Mouse (Mus musculus) CH12.LX (cell line): Measurements from ENCODE around the gene Crbn. TPM values are rescaled to one million over a fixed set of nuclear protein-coding genes. Genes with fewer than 3 reads are reported as not detected.

Source experiments
- DNase-seq: peaks from one replicate; pipeline ENCODE4 v3.0.0-alpha.2; 2013; ENCODE audit errors: extremely low read depth
- H3K27ac ChIP-seq: 2 replicates; pipeline ENCODE4 v1.5.1; 2012; ENCODE audit warnings: low read depth, mild to moderate bottlenecking, control low read depth, moderate library complexity; ENCODE audit not compliant: insufficient read depth
- H3K27me3 ChIP-seq: replicated peaks from 2 replicates; pipeline ENCODE3; 2012; ENCODE audit warnings: inconsistent platforms
- H3K36me3 ChIP-seq, 2 experiments: replicated peaks in 1 of 2; 2 replicates each; pipeline versions ENCODE3 to v1.6.1; 2012; ENCODE audit warnings: inconsistent platforms in 1 of 2, low read length in 1 of 2, mild to moderate bottlenecking in 1 of 2, mixed read lengths in 1 of 2, moderate library complexity in 1 of 2; ENCODE audit not compliant: control insufficient read depth in 1 of 2, insufficient read depth in 1 of 2
- H3K4me1 ChIP-seq, 2 experiments: 2 replicates each; pipeline ENCODE4 v1.6.1; 2012; ENCODE audit warnings: inconsistent platforms in 1 of 2, moderate library complexity in 1 of 2; ENCODE audit not compliant: insufficient read depth in 2 of 2, control insufficient read depth in 1 of 2
- H3K4me2 ChIP-seq: 2 replicates; pipeline ENCODE4 v1.6.1; 2012; ENCODE audit warnings: low read depth, mild to moderate bottlenecking, control low read depth; ENCODE audit not compliant: poor library complexity, insufficient read depth, severe bottlenecking
- H3K4me3 ChIP-seq, 3 experiments: fragments of 150-350 bp in 1 of 3; sonication (generic) in 1 of 3; replicated peaks in 1 of 3; 2 replicates each; pipeline versions ENCODE3 to v1.5.1; 2011 to 2012; ENCODE audit warnings: low read depth in 2 of 3, low read length in 2 of 3, mild to moderate bottlenecking in 2 of 3, moderate library complexity in 2 of 3, control low read depth in 1 of 3, improper control_type of control experiment in 1 of 3, inconsistent platforms in 1 of 3, mixed read lengths in 1 of 3; ENCODE audit not compliant: poor library complexity in 1 of 3
- H3K79me2 ChIP-seq: replicated peaks from 2 replicates; pipeline ENCODE4 v1.6.1; 2012; ENCODE audit warnings: mild to moderate bottlenecking, moderate library complexity; ENCODE audit not compliant: control insufficient read depth, poor library complexity, insufficient read depth, severe bottlenecking; ENCODE audit errors: extremely low read depth
- H3K9ac ChIP-seq: 2 replicates; pipeline ENCODE4 v1.6.1; 2012; ENCODE audit warnings: low read depth, mild to moderate bottlenecking, control low read depth, moderate library complexity; ENCODE audit not compliant: insufficient read depth
- H3K9me3 ChIP-seq: replicated peaks from 2 replicates; pipeline ENCODE3; 2012; ENCODE audit warnings: low read length, inconsistent platforms, mixed read lengths
- BHLHE40 ChIP-seq: IDR thresholded peaks from 2 replicates; pipeline ENCODE4 v1.6.1; 2011; ENCODE audit warnings: mild to moderate bottlenecking, low read depth, low read length, improper control_type of control experiment
- CHD1 ChIP-seq: IDR thresholded peaks from 2 replicates; pipeline ENCODE4 v1.6.1; 2012; ENCODE audit warnings: low read depth, low read length, improper control_type of control experiment, inconsistent platforms
- CHD2 ChIP-seq: IDR thresholded peaks from 2 replicates; pipeline ENCODE4 v1.6.1; 2011; ENCODE audit warnings: low read length, improper control_type of control experiment
- CTCF ChIP-seq, 2 experiments: IDR thresholded peaks in 1 of 2; conservative IDR thresholded peaks in 1 of 2; 2 replicates each; pipeline ENCODE4 v1.5.1; 2011 to 2012; ENCODE audit warnings: low read depth in 2 of 2, low read length in 2 of 2, improper control_type of control experiment in 1 of 2, inconsistent platforms in 1 of 2, mild to moderate bottlenecking in 1 of 2, moderate library complexity in 1 of 2
- E2F4 ChIP-seq: IDR thresholded peaks from 2 replicates; pipeline ENCODE4 v1.6.1; 2011; ENCODE audit warnings: low read depth, low read length, improper control_type of control experiment; ENCODE audit not compliant: insufficient replicate concordance
- ELF1 ChIP-seq: IDR thresholded peaks from 2 replicates; pipeline ENCODE4 v1.6.1; 2014; ENCODE audit warnings: low read depth, mild to moderate bottlenecking, inconsistent platforms, low read length, improper control_type of control experiment
- EP300 ChIP-seq: IDR thresholded peaks from 2 replicates; pipeline ENCODE4 v1.6.1; 2011; ENCODE audit warnings: low read length, improper control_type of control experiment
- ETS1 ChIP-seq: conservative IDR thresholded peaks from 2 replicates; pipeline ENCODE4 v1.6.1; 2012; ENCODE audit warnings: low read depth, mild to moderate bottlenecking, inconsistent platforms, low read length, improper control_type of control experiment, moderate library complexity
- GABPA ChIP-seq: IDR thresholded peaks from 2 replicates; pipeline ENCODE4 v1.6.1; 2012; ENCODE audit warnings: low read depth, low read length, improper control_type of control experiment, inconsistent platforms; ENCODE audit not compliant: insufficient replicate concordance
- HCFC1 ChIP-seq: IDR thresholded peaks from 2 replicates; pipeline ENCODE4 v1.6.1; 2012; ENCODE audit warnings: low read depth, mild to moderate bottlenecking, inconsistent platforms, low read length, improper control_type of control experiment
- IRF4 ChIP-seq: IDR thresholded peaks from 2 replicates; pipeline ENCODE4 v1.6.1; 2014; ENCODE audit warnings: low read depth, mild to moderate bottlenecking, inconsistent platforms, low read length, improper control_type of control experiment
- JUN ChIP-seq: IDR thresholded peaks from 2 replicates; pipeline ENCODE4 v1.6.1; 2011; ENCODE audit warnings: low read depth, mild to moderate bottlenecking, low read length, improper control_type of control experiment, moderate library complexity; ENCODE audit not compliant: insufficient read depth
- JUND ChIP-seq: conservative IDR thresholded peaks from 2 replicates; pipeline ENCODE4 v1.6.1; 2011; ENCODE audit warnings: low read depth, low read length, improper control_type of control experiment
- KAT2A ChIP-seq: IDR thresholded peaks from 2 replicates; pipeline ENCODE4 v1.6.1; 2012; ENCODE audit warnings: low read length, improper control_type of control experiment, inconsistent platforms; ENCODE audit not compliant: insufficient replicate concordance
- MAFK ChIP-seq: IDR thresholded peaks from 2 replicates; pipeline ENCODE4 v1.6.1; 2011; ENCODE audit warnings: low read length, improper control_type of control experiment; ENCODE audit not compliant: insufficient replicate concordance
- MAX ChIP-seq: IDR thresholded peaks from 2 replicates; pipeline ENCODE4 v1.6.1; 2011; ENCODE audit warnings: low read length, improper control_type of control experiment
- MAZ ChIP-seq: IDR thresholded peaks from 2 replicates; pipeline ENCODE4 v1.6.1; 2012; ENCODE audit warnings: low read depth, mild to moderate bottlenecking, inconsistent platforms, low read length, improper control_type of control experiment, moderate library complexity
- MEF2A ChIP-seq: IDR thresholded peaks from 2 replicates; pipeline ENCODE4 v1.6.1; 2014; ENCODE audit warnings: low read depth, mild to moderate bottlenecking, inconsistent platforms, low read length, improper control_type of control experiment, borderline replicate concordance
- MXI1 ChIP-seq: IDR thresholded peaks from 2 replicates; pipeline ENCODE4 v1.6.1; 2011; ENCODE audit warnings: mild to moderate bottlenecking, low read depth, low read length, improper control_type of control experiment
- MYC ChIP-seq: IDR thresholded peaks from 2 replicates; pipeline ENCODE4 v1.6.1; 2011; ENCODE audit warnings: low read depth, mild to moderate bottlenecking, improper control_type of control experiment, low read length
- NELFE ChIP-seq: IDR thresholded peaks from 2 replicates; pipeline ENCODE4 v1.6.1; 2011; ENCODE audit warnings: low read depth, low read length, improper control_type of control experiment
- NRF1 ChIP-seq: IDR thresholded peaks from 2 replicates; pipeline ENCODE4 v1.6.1; 2014; ENCODE audit warnings: low read depth, mild to moderate bottlenecking, inconsistent platforms, low read length, improper control_type of control experiment, moderate library complexity
- PAX5 ChIP-seq: IDR thresholded peaks from 2 replicates; pipeline ENCODE4 v1.6.1; 2012; ENCODE audit warnings: low read length, inconsistent platforms, mixed read lengths
- POLR2A ChIP-seq: IDR thresholded peaks from 2 replicates; pipeline ENCODE4 v1.6.1; 2011; ENCODE audit warnings: low read depth, mild to moderate bottlenecking, improper control_type of control experiment, low read length
- POLR2AphosphoS2 ChIP-seq: IDR thresholded peaks from 2 replicates; pipeline ENCODE4 v1.6.1; 2011; ENCODE audit warnings: low read depth, low read length, improper control_type of control experiment
- RAD21 ChIP-seq: IDR thresholded peaks from 2 replicates; pipeline ENCODE4 v1.6.1; 2011; ENCODE audit warnings: low read depth, mild to moderate bottlenecking, low read length, improper control_type of control experiment, moderate library complexity
- RCOR1 ChIP-seq: conservative IDR thresholded peaks from 2 replicates; pipeline ENCODE4 v1.6.1; 2012; ENCODE audit warnings: low read depth, mild to moderate bottlenecking, inconsistent platforms, low read length, improper control_type of control experiment
- SIN3A ChIP-seq: IDR thresholded peaks from 2 replicates; pipeline ENCODE4 v1.6.1; 2012; ENCODE audit warnings: low read length, improper control_type of control experiment, inconsistent platforms
- SMC3 ChIP-seq: IDR thresholded peaks from 2 replicates; pipeline ENCODE4 v1.6.1; 2011; ENCODE audit warnings: low read depth, low read length, improper control_type of control experiment
- TBP ChIP-seq: conservative IDR thresholded peaks from 2 replicates; pipeline ENCODE4 v1.6.1; 2011; ENCODE audit warnings: low read depth, low read length, improper control_type of control experiment
- TCF12 ChIP-seq: IDR thresholded peaks from 2 replicates; pipeline ENCODE4 v1.6.1; 2014; ENCODE audit warnings: low read depth, mild to moderate bottlenecking, inconsistent platforms, low read length, improper control_type of control experiment
- UBTF ChIP-seq: IDR thresholded peaks from 2 replicates; pipeline ENCODE4 v1.6.1; 2012; ENCODE audit warnings: low read depth, mild to moderate bottlenecking, inconsistent platforms, low read length, improper control_type of control experiment, moderate library complexity
- USF1 ChIP-seq: IDR thresholded peaks from 2 replicates; pipeline ENCODE4 v1.6.1; 2014; ENCODE audit warnings: low read depth, mild to moderate bottlenecking, inconsistent platforms, low read length, improper control_type of control experiment
- USF2 ChIP-seq: conservative IDR thresholded peaks from 2 replicates; pipeline ENCODE4 v1.6.1; 2011; ENCODE audit warnings: low read depth, low read length, improper control_type of control experiment
- ZC3H11A ChIP-seq: IDR thresholded peaks from 2 replicates; pipeline ENCODE4 v1.6.1; 2012; ENCODE audit warnings: low read depth, mild to moderate bottlenecking, inconsistent platforms, low read length, improper control_type of control experiment
- ZKSCAN1 ChIP-seq: IDR thresholded peaks from 2 replicates; pipeline ENCODE4 v1.6.1; 2012; ENCODE audit warnings: low read depth, inconsistent platforms, low read length, improper control_type of control experiment, borderline replicate concordance
- ZMIZ1 ChIP-seq: IDR thresholded peaks from 2 replicates; pipeline ENCODE4 v1.6.1; 2012; ENCODE audit warnings: low read depth, mild to moderate bottlenecking, inconsistent platforms, low read length, improper control_type of control experiment
- ZNF384 ChIP-seq: IDR thresholded peaks from 2 replicates; pipeline ENCODE4 v1.6.1; 2012; ENCODE audit warnings: low read depth, low read length, improper control_type of control experiment, inconsistent platforms
- dilution Hi-C: fragments of 300-500 bp; cut with MboI; formaldehyde crosslinking; loops from 2 replicates; pipeline ENCODE4 v1.14.3; 2020; ENCODE audit warnings: low sequenced_read_pairs; ENCODE audit not compliant: extremely low pct_unique_long_range_greater_than_20kb, extremely low pct_ligation_motif_present
- in situ Hi-C: fragments of 300-500 bp; cut with MboI; formaldehyde crosslinking; loops from 3 replicates; pipeline ENCODE4 v1.14.3; 2019; ENCODE audit warnings: low sequenced_read_pairs, low pct_ligation_motif_present, low pct_unique_long_range_greater_than_20kb, mixed read lengths
- polyA plus RNA-seq: library from polyadenylated mRNA; unstranded; fragments of >175 nt; gene quantifications from 2 replicates; pipeline ENCODE4 v1.2.1, GENCODE M21; 2012; ENCODE audit warnings: low read depth; ENCODE audit not compliant: insufficient read length
- total RNA-seq, 2 experiments: library from RNA; depleted of rRNA; stranded (reverse); fragments of 300-350 nt in 1 of 2; fragments of >200 nt in 1 of 2; gene quantifications; 2 replicates each; pipeline ENCODE4 v1.2.3; 2012 to 2014

Gene Crbn
- total and polyA plus RNA-seq, 3 experiments, result 29.2 to 60.1 (median 30.8) TPM

GRCm38 (mm10) chr6:106740244-106740825 lies 59.5 kb downstream of the Crbn start:
- dilution Hi-C loops, result no loop called here
- TF ChIP-seq ETS1 (peak; percentile 74), ELF1 (peak; percentile 38; the same call in 1 of the 2 replicates), HCFC1 (no peak), IRF4 (no peak), MYC (peak; percentile 86), ZC3H11A (no peak), MEF2A (peak; percentile 54; the same call in 1 of the 2 replicates), NELFE (no peak), MAFK (no peak), KAT2A (no peak), ZKSCAN1 (no peak), ZNF384 (peak; percentile 77), CHD2 (no peak), TBP (no peak), MAZ (no peak), POLR2AphosphoS2 (no peak), JUN (0 out of 2 replicates have a peak, but pooled peaks have one; percentile 24), CHD1 (peak; percentile 61; the same call in 1 of the 2 replicates), NRF1 (no peak), MAX (peak; percentile 73), TCF12 (peak; percentile 52; the same call in 1 of the 2 replicates), GABPA (no peak), JUND (0 out of 2 replicates have a peak, but pooled peaks have one; percentile 11), UBTF (no peak), BHLHE40 (peak; percentile 40; the same call in 1 of the 2 replicates), SMC3 (no peak), E2F4 (no peak), SIN3A (peak; percentile 48; the same call in 1 of the 2 replicates), PAX5 (no peak), RCOR1 (no peak), USF2 (no peak), USF1 (no peak), EP300 (peak; percentile 64), CTCF (conservative IDR thresholded peaks at IDR 0.05 in 1 of 2, IDR thresholded peaks at IDR 0.05 in 1 of 2; ENCODE audit: low read depth in 2 of 2, low read length in 2 of 2) (no peak), RAD21 (no peak), ZMIZ1 (no peak), POLR2A (no peak), MXI1 (0 out of 2 replicates have a peak, but pooled peaks have one; percentile 35)
- TF ChIP-seq, all 38 proteins: peak for 14
- Histone ChIP-seq H3K27ac (no peak overlapping the region), H3K4me3 (no peak overlapping the region), H3K4me1 (peaks cover 21 to 76% of the 10 kb centered on the region in 2 experiments), H3K9ac (no peak overlapping the region), H3K79me2 (peaks cover 29% of the 10 kb centered on the region), H3K36me3 (peaks cover 46 to 63% of the 10 kb centered on the region in 2 experiments), H3K4me2 (no peak overlapping the region), H3K9me3 (no peaks in the 10 kb centered on the region), H3K27me3 (no peaks in the 10 kb centered on the region)
- in situ Hi-C loops, result loop anchor here (5.0 kb wide), 1 partner anchor 37 kb away; no protein-coding TSS in a partner anchor
- DNase-seq, result peak; percentile 45
